12 mouse cellular contexts compared by ENCODE assay signal in genomic region chr10:8339645-8340428, GRCm38 (mm10).
DNase-seq lines count a peak whose midpoint lies in the region; ATAC-seq lines count a peak whose summit lies in the region.
"Had no signal": no experiment of that assay in that cellular context is flagged by ENCODE, and none has a peak within 500 bp of the region (broad histone marks: within the 10 kb centered on the region; RNA-seq: fewer than 3 reads in every experiment).

No protein-coding gene starts in this region.

- H3K4me1 ChIP-seq in heart, embryonic 16.5 days (ENCODE audit: control insufficient read depth, insufficient read depth, low read length) = peaks cover 7% of the 10 kb centered on the region

- H3K27me3 ChIP-seq in heart, embryonic 16.5 days (ENCODE audit: control insufficient read depth, insufficient read depth, low read length) = no peaks in the 10 kb centered on the region

- 53% methylated on average over 12 of the region's 12 CpGs for WGBS in heart, embryonic 16.5 days

- H3K4me3 ChIP-seq in heart, embryonic 16.5 days (ENCODE audit: low read length) = no peak overlapping the region

- no peak overlapping the region for H3K9ac ChIP-seq in heart, embryonic 16.5 days (ENCODE audit: low read length)

- no peaks in the 10 kb centered on the region for H3K9me3 ChIP-seq in heart, embryonic 16.5 days (replicated peaks; ENCODE audit: control insufficient read depth, low read length)

- peak overlapping the region; percentile 14; the same call in 1 of the 2 replicates for H3K4me2 ChIP-seq in heart, embryonic 16.5 days (ENCODE audit: low read depth, low read length)

- no peaks in the 10 kb centered on the region for H3K36me3 ChIP-seq in heart, embryonic 16.5 days (ENCODE audit: control insufficient read depth, insufficient read depth)

- no peak overlapping the region for H3K27ac ChIP-seq in heart, embryonic 16.5 days (ENCODE audit: low read length)

- ATAC-seq in cerebellum, adult (ENCODE audit: insufficient number of reproducible peaks, low FRiP score, low TSS enrichment) = peak; percentile 28; the same call in 1 of the 2 replicates
- peak; percentile 45; the same call in 1 of the 2 replicates for ATAC-seq in heart, embryonic 16.5 days (replicated peaks; ENCODE audit: extremely low read depth, insufficient read depth, low FRiP score)
- ATAC-seq: inflammation-experienced regulatory T-cells, adult 6 months had no signal

- DNase-seq in cerebellum, adult 11 months = no peak
- no peak for DNase-seq in heart, adult 8-10 months (ENCODE audit: low spot score)
- peak; percentile 65 to 68 for DNase-seq in right cerebral cortex, postnatal 10 days (ENCODE audit: low spot score in 2 of 2)
- DNase-seq in right cerebral cortex, postnatal 25 days = no peak
- DNase-seq in ovary, postnatal 10 days (ENCODE audit: low spot score) = no peak
- DNase-seq in gastrocnemius, postnatal 36 days = no peak
- DNase-seq: adrenal gland, postnatal 25 days; kidney, postnatal 14 days; thymus, adult 2 months had no signal

- intact Hi-C loops in gastrocnemius, postnatal 36 days (cut with DNase I) = no loop called here

Comparison
In these comparisons a context has a peak if more than half of its experiments do, and no peak if none do; other contexts are left out.
1. DNase-seq: peak in right cerebral cortex, postnatal 10 days (2 of 2); none in cerebellum, adult 11 months (single experiment), heart, adult 8-10 months (single experiment), right cerebral cortex, postnatal 25 days (single experiment), ovary, postnatal 10 days (single experiment) and gastrocnemius, postnatal 36 days (0 of 2).